Mouse (Mus musculus) gastrocnemius, adult 18-20 months (tissue): ENCODE data around the gene Cnpy3. TPM values are rescaled to one million over a fixed set of nuclear protein-coding genes. Genes with fewer than 3 reads are reported as not detected.
A peak's percentile ranks its signal among the peaks of the same experiment; 100 is the strongest.
"Not testable (repeated sequence)": the region's sequence is repeated elsewhere in the genome, so short reads cannot be mapped to it uniquely, and the experiment has no call there.

Source experiments
- DNase-seq: peaks from one replicate; pipeline ENCODE4 v3.0.0; 2021; ENCODE audit warnings: low spot score
- long read RNA-seq, 2 experiments: library from polyadenylated mRNA; stranded (forward); transcript quantifications; one replicate each; pipeline ENCODE4 v2.0.0; 2021
- total RNA-seq, 2 experiments: library from RNA; stranded (reverse); gene quantifications; 2 replicates each; pipeline ENCODE4 v1.2.3; 2021

Gene Cnpy3
- total RNA-seq: 1 to 10 TPM; 7.0 to 8.2 TPM
- long read RNA-seq, experiment 1, transcript Cnpy3-201 (6 exons, 1,908 nt): major isoform, 8 of 9 reads
- long read RNA-seq, experiment 1, partial matches to known transcripts: 0 of 9 reads
- long read RNA-seq, experiment 1, other reads (novel, unspliced or antisense): 1 of 9 reads
- long read RNA-seq, experiment 2, transcript Cnpy3-201 (6 exons, 1,908 nt): major isoform, 18 of 19 reads
- long read RNA-seq, experiment 2, partial matches to known transcripts: 1 of 19 reads
- long read RNA-seq, experiment 2, other reads (novel, unspliced or antisense): 0 of 19 reads

GRCm38 (mm10) chr17:46751794-46752556, at the start of gene Cnpy3:
Cnpy3 (minus strand) TSS chr17:46752214.
- DNase-seq: peak; percentile 97

GRCm38 (mm10) chr17:46801761-46802160, 49.7 kb upstream of the Cnpy3 start:
- no peak for DNase-seq

- DNase-seq: no peak
Measured at GRCm38 (mm10) chr17:46799680-46800079, 47.7 kb upstream of the Cnpy3 start.

- no peak for DNase-seq
Measured at GRCm38 (mm10) chr17:46797386-46797785, 45.4 kb upstream of the Cnpy3 start.

GRCm38 (mm10) chr17:46796743-46797142, 44.7 kb upstream of the Cnpy3 start:
- no peak for DNase-seq

GRCm38 (mm10) chr17:46792963-46793362, 40.9 kb upstream of the Cnpy3 start:
- no peak for DNase-seq

GRCm38 (mm10) chr17:46787974-46788373, 36.0 kb upstream of the Cnpy3 start:
- not testable (repeated sequence) for DNase-seq

GRCm38 (mm10) chr17:46786952-46787351, 34.9 kb upstream of the Cnpy3 start:
- no peak for DNase-seq

GRCm38 (mm10) chr17:46783222-46783565, 31.2 kb upstream of the Cnpy3 start:
- no peak for DNase-seq

- DNase-seq: peak; percentile 92
Measured at GRCm38 (mm10) chr17:46782341-46783221, 30.6 kb upstream of the Cnpy3 start, which contains the start of gene Rpl7l1. Rpl7l1 (minus strand) TSS chr17:46782672.

GRCm38 (mm10) chr17:46781876-46782275, 29.9 kb upstream of the Cnpy3 start:
- DNase-seq: no peak

- DNase-seq: no peak
Measured at GRCm38 (mm10) chr17:46776087-46776486, 24.1 kb upstream of the Cnpy3 start.

- no peak for DNase-seq
Measured at GRCm38 (mm10) chr17:46775070-46775469, 23.1 kb upstream of the Cnpy3 start.

- DNase-seq: no peak
Measured at GRCm38 (mm10) chr17:46774131-46774472, 22.1 kb upstream of the Cnpy3 start.

- no peak for DNase-seq
Measured at GRCm38 (mm10) chr17:46773278-46774130, 21.5 kb upstream of the Cnpy3 start.

- DNase-seq: peak; percentile 85
Measured at GRCm38 (mm10) chr17:46772404-46773277, 20.6 kb upstream of the Cnpy3 start, which contains the start of gene 2310039H08Rik. 2310039H08Rik (plus strand) TSS chr17:46772635.

GRCm38 (mm10) chr17:46772038-46772403, 20.0 kb upstream of the Cnpy3 start:
- no peak for DNase-seq

GRCm38 (mm10) chr17:46771616-46772015, 19.6 kb upstream of the Cnpy3 start:
- DNase-seq: no peak

- DNase-seq: no peak
Measured at GRCm38 (mm10) chr17:46771025-46771424, 19.0 kb upstream of the Cnpy3 start.

GRCm38 (mm10) chr17:46770546-46770945, 18.5 kb upstream of the Cnpy3 start:
- DNase-seq: no peak
